Mouse (Mus musculus) thymus, postnatal 4 days (tissue): ENCODE results near the gene Adora1.

ENCODE experiments used
- DNase-seq: peaks from one replicate; pipeline ENCODE4 v3.0.0; 2021

The Adora1 gene

GRCm38 (mm10) chr1:134150076-134150475, 85.2 kb downstream of the Adora1 start:
- DNase-seq, result no peak
